Mouse (Mus musculus) lung, embryonic 15.5 days (tissue): ENCODE measurements around the gene Syn3. TPM values are rescaled to one million over a fixed set of nuclear protein-coding genes. Genes with fewer than 3 reads are reported as not detected.

Experiments
- ATAC-seq: fragments of 200-750 bp; cut with Nextera tagmentation; 2 replicates; pipeline ENCODE4 v1.8.0; 2017; ENCODE audit warnings: moderate number of reproducible peaks, borderline replicate concordance; ENCODE audit not compliant: low FRiP score, low TSS enrichment; ENCODE audit errors: extremely low read depth
- H3K27ac ChIP-seq: fragments of 300-500 bp; sonication (generic); 2 replicates; pipeline ENCODE4 v1.5.1; 2015; ENCODE audit warnings: moderate library complexity, mild to moderate bottlenecking, inconsistent platforms
- H3K27me3 ChIP-seq: fragments of 300-500 bp; sonication (generic); 2 replicates; pipeline ENCODE4 v1.6.1; 2015; ENCODE audit warnings: inconsistent platforms
- H3K36me3 ChIP-seq: fragments of 300-500 bp; sonication (generic); 2 replicates; pipeline ENCODE4 v1.6.1; 2015; ENCODE audit warnings: inconsistent platforms
- H3K4me1 ChIP-seq: fragments of 300-500 bp; sonication (generic); 2 replicates; pipeline ENCODE4 v1.6.1; 2015; ENCODE audit warnings: inconsistent platforms
- H3K4me2 ChIP-seq: fragments of 300-500 bp; sonication (generic); 2 replicates; pipeline ENCODE4 v1.6.1; 2015; ENCODE audit warnings: inconsistent platforms, mild to moderate bottlenecking, moderate library complexity
- H3K4me3 ChIP-seq: fragments of 300-500 bp; sonication (generic); 2 replicates; pipeline ENCODE4 v1.5.1; 2015; ENCODE audit warnings: mild to moderate bottlenecking, inconsistent platforms
- H3K9ac ChIP-seq: fragments of 300-500 bp; sonication (generic); 2 replicates; pipeline ENCODE4 v1.6.1; 2015; ENCODE audit warnings: inconsistent platforms
- H3K9me3 ChIP-seq: fragments of 300-500 bp; sonication (generic); 2 replicates; pipeline ENCODE4 v1.6.1; 2016; ENCODE audit warnings: inconsistent platforms
- WGBS: fragments of 180-500 bp; shearing (Covaris S2); methylation state at CpG from one replicate; pipeline ENCODE4 v1.1.7; 2015; 5-methylcytosine and 5-hydroxymethylcytosine counted together
- polyA plus RNA-seq: library from polyadenylated mRNA; unstranded; fragments of >200 nt; fragmentation: Nextera tagmentation; extraction: Ambion mirVana; gene quantifications from 2 replicates; pipeline ENCODE4 v1.2.1, GENCODE M21; 2015

Syn3 gene
- polyA plus RNA-seq, 1 experiment from 2014 or later: 2.6 TPM

DNA sequence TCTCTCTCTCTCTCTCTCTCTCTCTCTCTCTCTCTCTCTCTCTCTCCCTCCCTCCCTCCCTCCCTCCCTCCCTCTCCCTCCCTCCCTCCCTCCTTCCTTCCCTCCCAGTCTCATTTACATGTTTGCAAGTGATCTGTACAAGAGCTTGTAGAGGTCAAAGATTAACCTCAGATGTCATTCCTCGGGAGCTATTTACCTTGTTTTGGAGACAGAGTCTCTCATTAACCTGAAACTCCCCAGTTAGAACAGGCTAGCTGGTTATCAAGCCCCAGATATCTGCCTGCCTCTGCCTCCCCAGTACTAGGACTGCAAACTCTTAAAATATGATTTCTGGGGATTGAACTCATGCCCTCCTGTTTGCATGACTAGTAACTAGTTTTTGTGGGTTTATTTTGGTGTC is 348.6 kb downstream of the Syn3 start:
- H3K27ac ChIP-seq: no peak overlapping the region
- H3K9me3 ChIP-seq: no peaks in the 10 kb centered on the region
- H3K4me3 ChIP-seq: no peak overlapping the region
- H3K36me3 ChIP-seq: no peaks in the 10 kb centered on the region
- no peak overlapping the region for H3K9ac ChIP-seq
- ATAC-seq: no peak
- 0 out of 2 replicates have a peak, but pooled peaks cover 2% of the 10 kb centered on the region for H3K4me1 ChIP-seq
- H3K4me2 ChIP-seq: no peak overlapping the region
- H3K27me3 ChIP-seq: no peaks in the 10 kb centered on the region
- WGBS: 42% methylated on average over 1 of the region's 1 CpGs

DNA sequence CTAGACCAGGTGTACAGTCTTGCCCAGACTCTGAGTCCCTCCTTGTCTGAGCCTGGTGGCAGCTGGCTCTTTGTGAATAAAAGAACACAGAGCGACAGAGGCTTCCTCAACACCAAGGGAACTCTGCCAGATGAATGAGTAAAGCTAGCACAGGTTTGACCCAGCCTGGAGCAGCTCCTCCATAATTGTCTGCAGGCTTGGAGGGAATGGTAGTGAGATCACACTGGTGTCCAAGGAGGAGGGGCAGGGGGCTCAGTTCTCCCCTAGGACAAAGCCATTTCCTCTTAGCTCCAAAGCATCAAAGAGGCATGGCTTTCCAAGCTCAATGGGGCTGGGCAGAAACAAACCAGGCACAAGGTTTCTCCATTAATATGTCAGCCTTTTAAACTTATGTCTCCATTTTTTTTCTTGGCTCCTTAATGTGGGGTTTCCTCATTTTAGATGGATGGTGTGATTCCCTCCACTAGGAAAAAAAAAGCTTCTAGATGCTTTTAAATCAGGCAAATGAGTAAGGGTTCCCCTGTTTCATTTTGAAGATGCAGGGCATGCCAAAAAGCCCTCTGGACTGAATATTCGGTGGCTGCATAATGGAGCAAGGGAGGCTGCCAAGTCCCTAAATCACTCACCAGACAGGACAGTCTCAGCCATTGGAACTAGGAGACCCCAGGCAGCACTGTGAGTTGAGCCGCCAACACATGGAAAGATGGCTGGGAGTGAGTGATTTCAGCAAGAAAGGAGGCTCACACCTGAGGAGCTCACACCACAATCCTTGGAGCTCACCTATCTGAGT is 349.5 kb downstream of the Syn3 start:
- ATAC-seq: no peak
- no peaks in the 10 kb centered on the region for H3K27me3 ChIP-seq

DNA sequence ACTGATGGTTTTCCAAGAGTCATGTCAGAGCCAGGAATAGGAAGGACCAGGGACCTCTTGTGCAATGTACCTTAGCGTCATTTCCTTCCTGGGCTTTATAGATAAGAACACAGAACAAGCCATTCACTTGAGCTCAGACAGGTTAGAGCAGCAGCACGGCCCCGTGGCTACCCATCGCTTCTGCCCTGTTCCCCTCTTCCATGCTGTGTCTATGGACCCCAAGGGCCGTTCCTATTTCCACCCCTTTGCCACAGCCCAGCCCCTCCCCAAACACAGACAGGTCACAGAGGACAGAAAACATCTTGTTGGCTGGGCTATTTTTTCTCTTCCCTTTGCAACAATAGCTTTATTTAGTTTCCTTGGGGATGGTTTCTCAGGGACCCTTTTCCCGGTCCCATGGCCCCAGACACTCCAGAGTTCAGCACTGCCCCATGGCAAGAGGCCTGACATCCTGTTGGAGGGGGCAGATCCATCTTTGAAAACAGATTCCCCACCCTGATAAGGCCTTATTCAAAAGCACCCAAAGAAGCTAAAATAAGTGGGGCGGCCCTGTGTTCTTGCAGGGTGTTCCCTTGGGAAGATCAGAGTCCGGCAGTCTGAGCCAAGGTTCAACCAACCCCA is 359.5 kb downstream of the Syn3 start:
- Histone ChIP-seq H3K4me2 (no peak overlapping the region), H3K4me3 (no peak overlapping the region), H3K9ac (no peak overlapping the region), H3K9me3 (no peaks in the 10 kb centered on the region), H3K27me3 (no peaks in the 10 kb centered on the region), H3K4me1 (peaks cover 24% of the 10 kb centered on the region), H3K36me3 (no peaks in the 10 kb centered on the region), H3K27ac (no peak overlapping the region)
- WGBS: 51% methylated on average over 8 of the region's 8 CpGs
- ATAC-seq: peak; percentile 37; the same call in 1 of the 2 replicates

More for the DNA sequence above, 349.5 kb downstream of the Syn3 start:
- 62% methylated on average over 3 of the region's 3 CpGs for WGBS
- H3K4me3 ChIP-seq: no peak overlapping the region
- H3K4me1 ChIP-seq: 0 out of 2 replicates have a peak, but pooled peaks cover 2% of the 10 kb centered on the region
- no peaks in the 10 kb centered on the region for H3K36me3 ChIP-seq
- no peak overlapping the region for H3K4me2 ChIP-seq
- H3K9me3 ChIP-seq: no peaks in the 10 kb centered on the region
- H3K9ac ChIP-seq: no peak overlapping the region
- H3K27ac ChIP-seq: no peak overlapping the region

DNA sequence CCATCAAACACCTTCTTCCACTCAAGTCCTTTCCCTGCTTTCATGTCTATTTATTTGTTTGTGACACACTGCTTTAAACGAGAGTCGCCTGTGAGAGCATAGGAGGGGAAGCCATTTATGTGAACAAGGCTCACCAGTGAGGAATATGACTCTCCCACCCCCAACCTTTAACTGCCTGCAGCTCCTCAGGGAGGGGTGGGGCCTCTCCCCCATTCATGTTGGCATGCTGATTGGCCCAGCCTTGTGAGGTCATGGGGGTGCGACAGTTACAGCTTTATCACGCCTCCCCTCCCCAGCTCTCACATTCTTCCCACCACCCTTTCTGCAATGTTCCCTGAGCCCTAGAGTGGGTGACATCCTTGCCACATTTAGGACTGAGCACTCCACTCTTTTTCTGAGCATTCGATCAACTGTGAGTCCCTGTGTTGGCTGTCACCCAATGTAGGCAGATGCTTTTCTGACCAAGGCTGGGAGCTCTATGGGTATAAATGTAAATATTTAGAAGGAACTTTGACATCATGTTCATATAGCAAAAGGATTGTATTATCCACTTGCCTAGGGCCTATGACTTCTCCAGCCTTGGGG is 361.0 kb downstream of the Syn3 start:
- no peaks in the 10 kb centered on the region for H3K9me3 ChIP-seq
- no peak overlapping the region for H3K4me2 ChIP-seq
- H3K27me3 ChIP-seq: no peaks in the 10 kb centered on the region
- 19% methylated on average over 5 of the region's 5 CpGs for WGBS
- peaks cover 24% of the 10 kb centered on the region for H3K4me1 ChIP-seq
- 0 out of 2 replicates have a peak overlapping the region, but pooled peaks have one; percentile 3 for H3K27ac ChIP-seq
- H3K9ac ChIP-seq: no peak overlapping the region
- no peaks in the 10 kb centered on the region for H3K36me3 ChIP-seq
- peak; percentile 48; the same call in 1 of the 2 replicates for ATAC-seq
- no peak overlapping the region for H3K4me3 ChIP-seq

DNA sequence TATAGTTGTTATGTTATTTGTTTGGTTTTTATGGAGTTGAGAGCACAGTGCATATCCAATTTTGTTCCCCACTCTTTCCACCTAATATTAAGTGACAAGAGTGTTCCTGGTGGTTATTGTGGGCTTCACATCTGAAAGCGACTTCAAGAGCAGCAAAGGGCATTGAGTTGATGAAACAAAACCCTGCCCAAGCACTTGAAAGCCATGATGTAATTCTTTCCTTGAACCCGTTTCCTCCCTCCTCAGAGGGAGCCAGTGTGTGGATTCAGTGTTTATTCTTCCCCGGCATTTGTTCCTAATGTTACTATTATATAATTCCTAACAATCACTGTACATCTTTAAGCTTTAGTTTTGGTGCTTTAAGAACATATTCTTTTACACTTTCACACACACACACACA is 361.6 kb downstream of the Syn3 start:
- Histone ChIP-seq H3K9me3 (no peaks in the 10 kb centered on the region), H3K9ac (no peak overlapping the region), H3K27ac (0 out of 2 replicates have a peak overlapping the region, but pooled peaks have one; percentile 3), H3K4me2 (no peak overlapping the region), H3K4me1 (peaks cover 24% of the 10 kb centered on the region), H3K36me3 (no peaks in the 10 kb centered on the region), H3K27me3 (no peaks in the 10 kb centered on the region), H3K4me3 (no peak overlapping the region)
- 7% methylated on average over 3 of the region's 3 CpGs for WGBS
- no peak for ATAC-seq

DNA sequence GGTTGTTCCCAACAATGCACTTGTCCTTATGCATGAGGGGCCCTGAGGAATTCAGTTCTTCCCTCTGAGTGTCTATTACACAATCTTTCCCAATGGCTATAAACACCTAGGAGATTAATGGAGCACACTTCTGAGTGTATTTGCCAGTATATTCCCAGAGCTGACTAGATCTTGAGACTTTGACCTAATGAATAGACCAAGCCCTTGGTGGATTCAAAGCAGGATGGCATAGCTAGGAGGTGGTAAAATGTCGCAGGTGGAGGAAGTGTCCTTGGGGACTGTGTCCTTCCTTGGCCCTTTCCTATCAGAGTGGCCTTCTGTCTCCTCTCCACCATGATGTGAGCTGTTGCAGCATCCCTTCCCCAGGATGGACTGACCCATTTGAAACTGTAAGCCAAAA is 362.4 kb downstream of the Syn3 start:
- Histone ChIP-seq H3K27me3 (no peaks in the 10 kb centered on the region), H3K9me3 (no peaks in the 10 kb centered on the region), H3K27ac (no peak overlapping the region), H3K9ac (no peak overlapping the region), H3K4me3 (no peak overlapping the region), H3K36me3 (no peaks in the 10 kb centered on the region), H3K4me2 (no peak overlapping the region), H3K4me1 (peaks cover 24% of the 10 kb centered on the region)
- no peak for ATAC-seq
- 95% methylated on average over 1 of the region's 1 CpGs for WGBS

DNA sequence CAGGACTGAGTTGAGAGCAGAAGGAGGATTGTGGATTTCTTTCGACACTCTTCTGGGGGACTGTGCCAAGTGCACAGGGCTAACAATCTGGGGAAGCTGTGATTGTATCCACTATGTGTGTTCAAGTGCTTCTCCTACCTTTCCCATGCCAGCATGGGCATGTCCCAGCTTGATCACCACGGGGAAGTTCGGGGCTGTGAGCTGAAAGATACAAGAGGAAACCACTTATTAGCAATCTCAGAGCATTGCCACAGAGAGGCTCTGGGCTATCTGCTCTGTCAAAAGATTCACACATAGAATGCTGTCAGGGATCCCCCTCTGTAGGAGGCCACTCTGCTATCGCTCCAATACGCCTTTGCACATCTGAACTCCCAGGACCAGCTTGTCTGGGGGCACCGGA is 363.8 kb downstream of the Syn3 start:
- no peak overlapping the region for H3K9ac ChIP-seq
- H3K27me3 ChIP-seq: no peaks in the 10 kb centered on the region
- no peak overlapping the region for H3K27ac ChIP-seq
- no peaks in the 10 kb centered on the region for H3K9me3 ChIP-seq
- WGBS: 68% methylated on average over 6 of the region's 6 CpGs
- H3K4me3 ChIP-seq: no peak overlapping the region
- H3K36me3 ChIP-seq: no peaks in the 10 kb centered on the region
- H3K4me1 ChIP-seq: peaks cover 24% of the 10 kb centered on the region
- ATAC-seq: no peak
- H3K4me2 ChIP-seq: no peak overlapping the region

DNA sequence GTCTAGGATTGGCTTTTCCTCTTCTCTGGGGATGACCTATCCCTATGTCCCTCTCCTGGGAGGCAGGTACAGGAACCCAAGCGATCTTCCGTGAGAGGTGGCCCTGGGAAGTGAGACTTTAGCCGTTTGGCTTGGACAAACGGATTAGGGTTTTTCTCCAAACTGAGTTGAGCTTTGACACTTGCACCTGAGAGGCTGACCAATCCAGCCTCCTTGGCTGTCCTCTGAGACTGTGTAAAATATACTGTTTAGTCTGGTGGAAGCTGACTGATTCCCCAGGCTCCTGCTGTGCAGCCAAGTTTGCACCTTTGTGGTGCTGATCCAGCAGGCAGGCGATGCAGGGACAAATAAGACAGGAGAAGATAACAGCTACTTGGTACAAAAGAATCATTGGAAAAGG is 364.4 kb downstream of the Syn3 start:
- Histone ChIP-seq H3K4me3 (no peak overlapping the region), H3K27me3 (no peaks in the 10 kb centered on the region), H3K4me1 (peaks cover 23% of the 10 kb centered on the region), H3K36me3 (no peaks in the 10 kb centered on the region), H3K9me3 (no peaks in the 10 kb centered on the region), H3K4me2 (no peak overlapping the region), H3K27ac (no peak overlapping the region), H3K9ac (no peak overlapping the region)
- ATAC-seq: no peak
- whole genome bisulfite sequencing: 64% methylated on average over 5 of the region's 5 CpGs

DNA sequence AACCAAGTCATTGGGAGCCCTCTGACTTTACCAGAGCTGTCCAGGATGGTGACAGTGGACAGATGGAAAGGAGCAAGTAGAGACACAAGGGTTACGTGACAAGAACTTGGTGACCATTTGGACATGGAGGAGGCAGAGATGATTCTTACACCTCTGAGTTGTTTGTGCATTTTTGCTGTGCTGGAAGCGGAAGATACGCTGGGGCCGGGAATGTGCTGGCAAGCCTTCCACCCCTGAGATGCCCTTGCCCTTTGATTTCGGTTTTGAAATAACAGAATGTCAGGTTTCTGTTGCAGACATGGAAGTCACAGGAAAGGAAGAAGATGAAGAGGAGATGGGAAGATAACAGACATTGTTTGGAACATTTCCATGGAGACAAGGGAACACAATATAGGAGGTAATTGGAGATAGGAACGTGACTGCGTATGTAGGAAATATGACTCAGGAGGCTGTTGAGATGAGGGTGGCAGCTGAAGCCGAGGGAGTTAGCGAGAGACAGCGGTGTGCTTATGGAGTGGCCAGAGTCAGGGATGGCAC is 366.2 kb downstream of the Syn3 start:
- Histone ChIP-seq H3K9me3 (no peaks in the 10 kb centered on the region), H3K36me3 (no peaks in the 10 kb centered on the region), H3K9ac (no peak overlapping the region), H3K27ac (no peak overlapping the region), H3K4me1 (peaks cover 6% of the 10 kb centered on the region), H3K4me2 (no peak overlapping the region), H3K27me3 (no peaks in the 10 kb centered on the region), H3K4me3 (no peak overlapping the region)
- 60% methylated on average over 10 of the region's 10 CpGs for WGBS
- no peak for ATAC-seq

DNA sequence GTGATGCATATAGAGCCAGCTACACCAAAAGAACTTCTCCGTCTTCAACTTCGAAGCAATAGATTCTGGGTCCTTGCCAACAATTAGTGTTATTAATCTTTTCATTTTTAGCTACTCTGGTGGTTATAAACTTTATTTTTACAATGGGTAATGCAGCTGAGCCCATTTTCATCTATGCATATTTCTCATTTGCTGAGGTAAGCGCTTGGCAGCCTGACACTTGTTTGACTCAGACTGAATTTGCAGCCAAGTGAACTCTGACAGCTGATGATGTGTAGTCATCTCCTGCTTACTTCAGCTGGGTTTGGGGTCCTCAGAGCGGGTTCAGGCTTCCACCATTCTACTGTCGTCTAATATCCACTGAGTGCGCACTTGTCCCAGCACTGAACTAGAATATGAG is 369.6 kb downstream of the Syn3 start:
- Histone ChIP-seq H3K4me3 (no peak overlapping the region), H3K9me3 (no peaks in the 10 kb centered on the region), H3K27me3 (no peaks in the 10 kb centered on the region), H3K4me2 (no peak overlapping the region), H3K27ac (no peak overlapping the region), H3K4me1 (no peaks in the 10 kb centered on the region), H3K36me3 (no peaks in the 10 kb centered on the region), H3K9ac (no peak overlapping the region)
- 72% methylated on average over 6 of the region's 6 CpGs for WGBS
- ATAC-seq: no peak

DNA sequence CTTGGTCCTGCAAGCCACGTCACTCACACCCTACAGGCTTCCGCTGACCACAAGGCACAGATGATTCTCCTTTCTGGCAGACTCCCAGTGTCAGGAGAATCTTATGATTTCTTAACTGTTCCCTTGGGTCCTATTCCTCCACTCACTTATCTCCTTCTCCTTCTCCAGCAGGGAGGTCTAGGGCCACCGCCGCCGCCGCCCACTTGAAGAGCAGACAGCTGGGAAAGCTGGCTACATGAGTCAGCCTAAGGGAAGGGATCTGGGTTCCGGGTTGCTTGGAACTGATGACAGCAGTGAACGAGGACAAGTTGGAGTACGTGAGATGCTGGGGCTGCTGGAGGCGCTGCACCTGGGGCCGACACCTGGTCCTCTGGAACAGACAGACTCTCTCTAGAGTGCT is 372.2 kb downstream of the Syn3 start:
- Histone ChIP-seq H3K27me3 (no peaks in the 10 kb centered on the region), H3K9ac (no peak overlapping the region), H3K27ac (no peak overlapping the region), H3K9me3 (no peaks in the 10 kb centered on the region), H3K4me3 (no peak overlapping the region), H3K36me3 (no peaks in the 10 kb centered on the region), H3K4me2 (no peak overlapping the region), H3K4me1 (no peaks in the 10 kb centered on the region)
- ATAC-seq: no peak
- 60% methylated on average over 11 of the region's 11 CpGs for WGBS

DNA sequence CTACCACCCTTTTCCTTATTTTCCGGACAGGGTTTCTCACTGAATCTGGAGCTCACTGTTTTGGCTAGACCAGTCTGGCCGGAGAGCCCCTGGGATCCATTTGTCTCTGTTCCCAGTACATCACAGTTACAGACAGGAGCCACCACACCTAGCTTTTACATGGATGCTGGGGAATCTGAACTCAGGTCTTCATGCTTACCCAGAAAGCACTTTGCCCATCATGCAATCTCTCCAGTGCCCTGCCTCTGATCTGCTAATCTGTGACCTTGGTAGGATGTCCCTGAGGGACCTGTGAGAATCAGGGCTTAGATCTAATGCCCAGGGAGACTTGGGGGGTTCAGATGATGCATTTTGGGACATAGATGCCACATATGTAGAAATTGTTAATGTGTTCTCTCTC is 373.3 kb downstream of the Syn3 start:
- Histone ChIP-seq H3K4me1 (no peaks in the 10 kb centered on the region), H3K9me3 (no peaks in the 10 kb centered on the region), H3K36me3 (no peaks in the 10 kb centered on the region), H3K4me2 (no peak overlapping the region), H3K27me3 (no peaks in the 10 kb centered on the region), H3K4me3 (no peak overlapping the region), H3K9ac (no peak overlapping the region), H3K27ac (no peak overlapping the region)
- WGBS: 78% methylated on average over 2 of the region's 2 CpGs
- ATAC-seq: no peak
